ENCODE assay signal across 11 mouse cellular contexts in the genomic region with DNA sequence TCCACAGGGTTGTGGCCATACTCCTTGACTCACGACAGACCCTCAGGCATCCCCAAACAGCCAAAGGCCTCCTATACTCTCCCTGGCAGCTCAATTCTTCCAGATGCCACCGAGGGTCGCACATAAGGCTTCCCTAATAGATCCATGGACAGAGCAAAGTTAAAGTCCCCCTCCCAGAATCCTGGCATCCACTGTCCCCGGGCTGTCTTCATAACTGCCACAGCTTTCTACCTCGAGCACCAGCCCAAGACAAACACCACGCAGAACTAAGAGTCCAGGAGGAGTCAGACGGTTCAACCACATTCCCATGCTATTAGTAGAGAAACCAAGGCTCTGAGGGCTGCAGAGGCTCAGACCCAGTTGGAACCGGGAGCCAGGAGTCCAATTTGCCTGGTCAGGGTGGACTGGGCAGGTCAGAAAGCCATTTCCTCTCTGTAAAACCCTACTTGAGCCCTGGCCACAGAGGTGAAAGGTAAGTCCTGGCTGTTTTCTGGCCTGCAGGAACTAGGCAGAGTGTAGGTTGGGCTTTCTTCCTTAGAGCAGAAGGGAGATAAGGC. TPM values are rescaled to one million over a fixed set of nuclear protein-coding genes. Genes with fewer than 3 reads are reported as not detected.
A peak's percentile ranks its signal among the peaks of the same experiment; 100 is the strongest.
DNase-seq lines count a peak whose midpoint lies in the region; ATAC-seq and TF ChIP-seq lines count a peak whose summit lies in the region.
"Had no signal": no experiment of that assay in that cellular context is flagged by ENCODE, and none has a peak within 500 bp of the region (broad histone marks: within the 10 kb centered on the region; RNA-seq: fewer than 3 reads in every experiment).

No protein-coding gene starts in this region.

- intact Hi-C loops in heart, postnatal 36 days (cut with DNase I): no loop called here

- H3K9me3 ChIP-seq in heart, postnatal 0 days (replicated peaks; ENCODE audit: control insufficient read depth, low read length): no peaks in the 10 kb centered on the region
- H3K9me3 ChIP-seq in lung, postnatal 0 days (ENCODE audit: low read length): no peaks in the 10 kb centered on the region
- H3K9me3 ChIP-seq in stomach, embryonic 16.5 days (replicated peaks; ENCODE audit: control insufficient read depth, low read length): no peaks in the 10 kb centered on the region
- H3K9me3 ChIP-seq: forebrain, embryonic 10.5 days had no signal

- TF ChIP-seq EP300 in heart, postnatal 0 days (IDR thresholded peaks at IDR 0.05; ENCODE audit: low read depth): no peak
- no peak for TF ChIP-seq EP300 in lung, postnatal 0 days (IDR thresholded peaks at IDR 0.05)

- H3K27ac ChIP-seq in heart, postnatal 0 days (ENCODE audit: low read depth): peak overlapping the region; percentile 62
- peak overlapping the region; percentile 75 for H3K27ac ChIP-seq in lung, postnatal 0 days (ENCODE audit: low read length)
- H3K27ac ChIP-seq in embryonic fibroblast, embryonic 13.5 days (ENCODE audit: insufficient read depth, low read length): peak overlapping the region; percentile 98
- peak overlapping the region; percentile 66 for H3K27ac ChIP-seq in stomach, embryonic 16.5 days (ENCODE audit: low read length)
- H3K27ac ChIP-seq: forebrain, embryonic 10.5 days had no signal

- 62% methylated on average over 8 of the region's 8 CpGs for WGBS in heart, postnatal 0 days
- WGBS in lung, postnatal 0 days: 34% methylated on average over 8 of the region's 8 CpGs
- 48% methylated on average over 8 of the region's 8 CpGs for WGBS in stomach, embryonic 16.5 days

- H3K27me3 ChIP-seq in heart, postnatal 0 days (ENCODE audit: control insufficient read depth, insufficient read depth, low read length): no peaks in the 10 kb centered on the region
- no peaks in the 10 kb centered on the region for H3K27me3 ChIP-seq in lung, postnatal 0 days (replicated peaks; ENCODE audit: insufficient read depth, low read length)
- no peaks in the 10 kb centered on the region for H3K27me3 ChIP-seq in stomach, embryonic 16.5 days (ENCODE audit: control insufficient read depth, insufficient read depth, low read length)

- H3K4me2 ChIP-seq in heart, postnatal 0 days (ENCODE audit: low read depth, low read length): no peak overlapping the region
- H3K4me2 ChIP-seq in lung, postnatal 0 days (replicated peaks; ENCODE audit: low read depth, low read length): 0 out of 2 replicates have a peak overlapping the region, but pooled peaks have one; percentile 19
- peak overlapping the region; percentile 27; the same call in 1 of the 2 replicates for H3K4me2 ChIP-seq in stomach, embryonic 16.5 days (ENCODE audit: low read depth, low read length)

- H3K4me3 ChIP-seq in heart, postnatal 0 days (ENCODE audit: low read depth, low read length): no peak overlapping the region
- no peak overlapping the region for H3K4me3 ChIP-seq in lung, postnatal 0 days (ENCODE audit: low read depth, low read length)
- no peak overlapping the region for H3K4me3 ChIP-seq in embryonic fibroblast, embryonic 13.5 days (ENCODE audit: insufficient read depth, low read length)
- H3K4me3 ChIP-seq in stomach, embryonic 16.5 days (replicated peaks; ENCODE audit: low read length): no peak overlapping the region
- H3K4me3 ChIP-seq: forebrain, embryonic 10.5 days had no signal

- H3K9ac ChIP-seq in heart, postnatal 0 days (replicated peaks; ENCODE audit: low read depth, low read length): peak overlapping the region; percentile 25; the same call in 1 of the 2 replicates
- no peak overlapping the region for H3K9ac ChIP-seq in lung, postnatal 0 days (replicated peaks; ENCODE audit: low read depth)
- peak overlapping the region; percentile 28; the same call in 1 of the 2 replicates for H3K9ac ChIP-seq in stomach, embryonic 16.5 days (ENCODE audit: low read length)

- peaks cover 19% of the 10 kb centered on the region for H3K36me3 ChIP-seq in heart, postnatal 0 days (replicated peaks; ENCODE audit: control insufficient read depth, insufficient read depth, low read length)
- peaks cover 4% of the 10 kb centered on the region; the same call in 1 of the 2 replicates for H3K36me3 ChIP-seq in lung, postnatal 0 days (ENCODE audit: insufficient read depth, low read length)
- no peaks in the 10 kb centered on the region for H3K36me3 ChIP-seq in stomach, embryonic 16.5 days (ENCODE audit: control insufficient read depth, insufficient read depth, low read length)

- no peak for DNase-seq in heart, postnatal 0 days (ENCODE audit: low spot score)
- no peak for DNase-seq in heart, postnatal 36 days
- no peak for DNase-seq in lung, postnatal 0 days (ENCODE audit: low spot score)
- DNase-seq in lung, adult 18-20 months: no peak
- no peak for DNase-seq in adrenal gland, postnatal 36 days
- DNase-seq in adrenal gland, adult 8-10 months: no peak
- DNase-seq: cerebellum, adult 8-10 months; thymus, adult 2 months had no signal

- no peak for ATAC-seq in heart, postnatal 0 days (ENCODE audit: insufficient read depth, low read depth)
- 0 out of 2 replicates have a peak, but pooled peaks have one; percentile 9 for ATAC-seq in lung, postnatal 0 days
- ATAC-seq in stomach, embryonic 16.5 days (ENCODE audit: insufficient read depth, low FRiP score): no peak

- TF ChIP-seq POLR2A in embryonic fibroblast, embryonic 13.5 days (IDR thresholded peaks at IDR 0.05; ENCODE audit: low read depth, low read length): no peak

- H3K4me1 ChIP-seq in heart, postnatal 0 days (ENCODE audit: control insufficient read depth, insufficient read depth): peaks cover 64% of the 10 kb centered on the region
- H3K4me1 ChIP-seq in lung, postnatal 0 days (ENCODE audit: insufficient read depth, low read depth, low read length): peaks cover 10% of the 10 kb centered on the region; the same call in 1 of the 2 replicates
- H3K4me1 ChIP-seq in embryonic fibroblast, embryonic 13.5 days (ENCODE audit: control insufficient read depth, insufficient read depth, low read length): peaks cover 46% of the 10 kb centered on the region
- H3K4me1 ChIP-seq in stomach, embryonic 16.5 days (ENCODE audit: control insufficient read depth, insufficient read depth, low read length): peaks cover 61% of the 10 kb centered on the region

- no peak for TF ChIP-seq CTCF in heart, postnatal 0 days (IDR thresholded peaks at IDR 0.05; ENCODE audit: low read depth)
- no peak for TF ChIP-seq CTCF in lung, postnatal 0 days (IDR thresholded peaks at IDR 0.05)
- no peak for TF ChIP-seq CTCF in embryonic fibroblast, embryonic 13.5 days (IDR thresholded peaks at IDR 0.05; ENCODE audit: borderline replicate concordance, insufficient read depth, low read length)

RNA-seq across cellular contexts. Expression of gene Zcchc24, which starts 8.8 kb away (rescaled TPM):
- total RNA-seq in heart, postnatal 0 days (2014; rRNA removed; ENCODE audit: low replicate concordance): 36.6 and 40.3 TPM in 2 replicates
- 14.9 and 18.5 TPM in 2 replicates for polyA plus RNA-seq in heart, postnatal 0 days (2015; fragmentation: Nextera tagmentation; extraction: Ambion mirVana)
- 10 to 100 TPM; 35.0 to 39.0 TPM for total RNA-seq in heart, postnatal 36 days (2021)
- 19.3 and 19.5 TPM in 2 replicates for polyA plus RNA-seq in lung, postnatal 0 days (2015; fragmentation: Nextera tagmentation; extraction: Ambion mirVana)
- 116 and 122 TPM in 2 replicates for polyA plus RNA-seq in embryonic fibroblast, embryonic 13.5 days (2011; ENCODE audit: insufficient read length, low read depth, missing spikeins)
- polyA plus RNA-seq in stomach, embryonic 16.5 days (2015; fragmentation: Nextera tagmentation; extraction: Ambion mirVana): 15.3 and 17.1 TPM in 2 replicates
- total RNA-seq in adrenal gland, postnatal 36 days (2021): 10 to 100 TPM; 21.2 to 21.3 TPM
- total RNA-seq in adrenal gland, adult 8-10 months (2022): 10 to 100 TPM; 17.8 to 25.0 (median 21.1) TPM
